Mouse (Mus musculus): ENCODE results near the gene Rpap1. TPM values are rescaled to one million over a fixed set of nuclear protein-coding genes. Genes with fewer than 3 reads are reported as not detected.

The Rpap1 gene
- polyA plus RNA-seq, 1 experiment: 0.74 TPM

DNA sequence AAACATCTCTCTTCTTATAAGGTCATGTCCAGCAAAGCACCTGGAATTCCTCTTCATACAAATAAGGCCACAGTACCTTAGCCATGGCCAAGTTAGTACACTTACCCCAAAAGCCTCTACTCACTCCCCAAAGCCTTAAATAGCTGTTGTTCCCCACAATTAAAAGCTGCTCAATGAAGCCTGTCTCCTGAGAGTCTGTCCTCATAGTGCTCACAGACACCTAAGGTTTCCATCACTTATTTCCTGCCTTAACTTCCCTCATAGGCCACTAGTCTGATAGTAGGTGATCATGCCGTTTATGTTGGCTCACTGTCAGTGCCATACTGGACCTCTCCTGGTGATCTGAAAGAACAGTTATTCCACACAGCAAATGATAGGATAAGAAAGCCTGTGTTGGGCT lies 25.1 kb downstream of the Rpap1 start:
- peaks cover 52% of the 10 kb centered on the region for H3K27me3 ChIP-seq (ENCODE audit: control insufficient read depth)
- H3K36me3 ChIP-seq (ENCODE audit: control insufficient read depth): peaks cover 18% of the 10 kb centered on the region
- peaks cover 12% of the 10 kb centered on the region; the same call in 1 of the 2 replicates for H3K9me3 ChIP-seq (ENCODE audit: control insufficient read depth, low read length)
- TF ChIP-seq TAL1 (IDR thresholded peaks at IDR 0.05; ENCODE audit: low read length) (no peak), GATA1 (IDR thresholded peaks at IDR 0.05; ENCODE audit: low read length) (no peak)
- H3K4me3 ChIP-seq (replicated peaks): no peak overlapping the region
- H3K4me1 ChIP-seq (ENCODE audit: control insufficient read depth): peaks cover 8% of the 10 kb centered on the region

DNA sequence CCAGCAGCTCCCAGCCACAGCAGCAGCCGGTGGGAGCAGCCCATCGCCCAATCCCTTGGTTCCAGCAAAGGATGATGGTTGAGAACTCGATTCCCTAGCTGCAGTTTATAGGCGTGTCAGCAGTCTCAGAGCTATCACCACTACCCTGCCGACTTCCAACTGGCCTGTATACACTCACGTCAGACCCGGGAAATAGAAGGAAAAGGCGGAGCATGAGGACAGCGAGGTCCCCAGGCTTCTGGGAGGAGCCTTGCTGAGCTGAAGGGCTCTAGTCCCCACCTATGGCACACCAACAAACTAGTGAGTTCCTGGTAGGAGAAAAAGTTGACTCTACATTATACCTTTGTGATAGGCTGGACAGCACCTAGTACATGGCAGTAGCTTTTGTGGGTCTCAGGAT lies 27.1 kb downstream of the Rpap1 start, which contains the start of gene Ltk:
TSS of gene Ltk (minus strand) at position 181 of the 400 bp plus-strand sequence.
- TF ChIP-seq GATA1 (IDR thresholded peaks at IDR 0.05; ENCODE audit: low read length): no peak
- no peak for TF ChIP-seq TAL1 (IDR thresholded peaks at IDR 0.05; ENCODE audit: low read length)
- Histone ChIP-seq H3K36me3 (ENCODE audit: control insufficient read depth) (peaks cover 15% of the 10 kb centered on the region), H3K4me3 (replicated peaks) (no peak within 1 kb of the TSS), H3K4me1 (ENCODE audit: control insufficient read depth) (peaks cover 8% of the 10 kb centered on the region), H3K9me3 (ENCODE audit: control insufficient read depth, low read length) (peaks cover 12% of the 10 kb centered on the region; the same call in 1 of the 2 replicates), H3K27me3 (ENCODE audit: control insufficient read depth) (peaks cover 69% of the 10 kb centered on the region)

DNA sequence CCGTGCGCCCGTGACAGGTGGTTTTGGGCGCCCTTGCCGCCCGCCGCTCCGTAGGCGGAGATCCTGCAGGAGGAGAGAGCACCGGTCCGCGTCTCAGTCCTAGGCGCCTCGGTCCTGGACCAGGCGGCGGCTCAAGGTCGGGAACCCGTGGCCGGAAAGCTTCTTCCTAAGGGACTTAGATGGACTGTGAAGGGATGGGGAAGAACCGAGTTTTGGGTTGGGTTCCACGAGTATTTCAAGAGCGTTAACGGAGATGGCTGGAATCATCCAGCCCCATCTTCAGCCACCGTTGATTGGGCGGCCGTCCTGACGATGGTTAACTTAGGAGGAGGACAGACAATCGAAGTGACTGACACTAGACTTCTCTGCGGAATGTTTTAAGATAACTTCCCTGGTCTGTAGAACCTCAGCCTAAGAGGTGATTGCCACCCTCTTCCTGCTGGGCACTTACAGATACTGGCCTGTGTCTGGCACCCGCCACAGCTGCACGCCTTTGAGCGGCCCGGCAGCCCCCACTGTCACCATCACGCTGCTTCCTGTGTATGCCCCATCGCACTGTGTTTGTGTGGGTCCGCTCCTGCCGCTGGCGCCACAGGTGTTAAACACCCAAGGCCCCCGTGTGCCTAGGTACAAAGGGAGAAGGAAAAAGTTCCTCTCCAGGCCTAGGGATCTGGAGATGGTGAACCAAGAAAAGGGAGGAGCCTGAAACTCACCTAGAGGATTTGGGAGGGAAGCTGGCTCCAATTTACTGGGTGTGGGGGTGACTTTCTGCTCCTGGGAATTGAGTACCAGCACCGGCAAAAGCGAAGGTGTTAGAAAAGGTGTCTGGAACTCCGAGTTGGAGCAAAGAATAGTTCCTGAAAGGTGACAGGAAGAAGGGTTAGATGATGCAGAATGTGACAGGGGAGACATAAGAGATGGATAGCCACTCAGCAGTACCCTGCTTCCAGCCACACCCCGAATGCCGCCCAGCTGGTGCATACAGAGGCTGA lies 28.2 kb downstream of the Rpap1 start:
- Histone ChIP-seq H3K9me3 (ENCODE audit: control insufficient read depth, low read length) (peaks cover 12% of the 10 kb centered on the region; the same call in 1 of the 2 replicates), H3K27me3 (ENCODE audit: control insufficient read depth) (peaks cover 80% of the 10 kb centered on the region), H3K36me3 (ENCODE audit: control insufficient read depth) (peaks cover 7% of the 10 kb centered on the region), H3K4me1 (ENCODE audit: control insufficient read depth) (peaks cover 8% of the 10 kb centered on the region), H3K4me3 (replicated peaks) (peak overlapping the region; percentile 42)
- no peak for TF ChIP-seq GATA1 (IDR thresholded peaks at IDR 0.05; ENCODE audit: low read length)
- no peak for TF ChIP-seq TAL1 (IDR thresholded peaks at IDR 0.05; ENCODE audit: low read length)

DNA sequence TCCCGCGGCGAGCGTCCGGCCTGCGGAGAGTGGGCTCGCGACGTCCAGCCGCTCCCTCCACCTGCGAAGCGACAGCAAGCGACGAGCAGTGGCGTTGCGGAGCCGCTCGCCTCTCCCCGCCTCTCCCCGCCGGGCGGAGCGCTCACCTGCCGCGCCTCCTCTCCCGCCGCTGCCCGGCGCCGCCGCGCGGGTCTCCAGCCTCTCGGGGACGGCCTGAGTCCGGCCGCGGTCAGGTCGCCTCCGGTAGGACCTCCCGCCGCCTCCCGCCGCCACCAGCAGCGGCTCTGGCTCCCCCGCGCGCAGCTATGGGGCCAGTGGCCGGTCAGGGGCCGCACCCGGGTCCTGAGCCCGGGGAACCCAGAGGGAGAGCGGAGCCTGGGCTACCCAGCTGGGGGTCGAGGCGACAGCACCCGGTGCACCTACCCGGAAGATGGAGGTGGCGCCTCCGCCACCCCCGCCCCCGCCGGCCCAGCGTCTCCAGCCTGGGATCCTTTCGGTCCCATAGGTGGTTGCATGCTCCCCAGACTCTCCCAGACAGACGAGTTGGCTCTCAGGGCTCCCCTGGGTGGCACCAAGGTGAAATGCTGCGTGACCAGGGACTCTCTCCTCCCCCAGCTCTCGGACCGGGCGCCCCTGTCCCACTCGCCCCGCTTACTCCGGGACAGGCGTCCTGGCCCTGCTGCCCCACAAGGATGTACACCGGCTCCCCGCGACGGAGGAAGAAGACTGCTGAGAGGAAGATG lies 29.1 kb downstream of the Rpap1 start:
- peaks cover 89% of the 10 kb centered on the region for H3K27me3 ChIP-seq (ENCODE audit: control insufficient read depth)
- H3K4me3 ChIP-seq (replicated peaks): peak overlapping the region; percentile 42
- no peaks in the 10 kb centered on the region for H3K36me3 ChIP-seq (ENCODE audit: control insufficient read depth)
- TF ChIP-seq GATA1 (IDR thresholded peaks at IDR 0.05; ENCODE audit: low read length) (no peak), TAL1 (IDR thresholded peaks at IDR 0.05; ENCODE audit: low read length) (no peak)
- H3K9me3 ChIP-seq (ENCODE audit: control insufficient read depth, low read length): peaks cover 12% of the 10 kb centered on the region; the same call in 1 of the 2 replicates
- H3K4me1 ChIP-seq (ENCODE audit: control insufficient read depth): peaks cover 8% of the 10 kb centered on the region

DNA sequence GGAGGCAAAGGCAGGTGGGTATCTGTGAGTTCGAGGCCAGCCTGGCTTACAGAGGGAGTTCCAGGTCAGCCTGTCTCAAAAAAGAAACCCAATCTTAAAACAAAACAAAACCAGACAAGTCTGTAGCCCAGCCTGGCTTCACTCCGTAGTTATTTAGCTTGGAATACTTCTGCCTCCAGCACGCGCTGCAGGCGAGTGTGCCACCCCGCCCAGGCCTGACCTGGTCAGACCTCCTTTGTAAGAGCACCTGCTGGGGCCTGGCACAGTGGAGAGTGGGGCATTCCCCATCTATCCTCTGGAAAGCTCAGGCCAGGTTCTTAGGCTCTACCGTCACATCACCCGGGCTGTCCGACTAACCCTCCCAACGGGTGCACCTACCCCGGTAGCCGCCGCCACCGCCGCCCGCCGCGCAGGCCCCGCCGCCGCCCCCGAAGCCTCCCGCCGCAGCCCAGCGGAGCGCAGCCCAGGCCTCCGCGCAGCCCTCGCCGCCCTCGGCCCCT lies 29.7 kb downstream of the Rpap1 start:
- H3K4me1 ChIP-seq (ENCODE audit: control insufficient read depth): peaks cover 8% of the 10 kb centered on the region
- H3K4me3 ChIP-seq (replicated peaks): peak overlapping the region; percentile 42
- peaks cover 12% of the 10 kb centered on the region; the same call in 1 of the 2 replicates for H3K9me3 ChIP-seq (ENCODE audit: control insufficient read depth, low read length)
- no peaks in the 10 kb centered on the region for H3K36me3 ChIP-seq (ENCODE audit: control insufficient read depth)
- peaks cover 95% of the 10 kb centered on the region for H3K27me3 ChIP-seq (ENCODE audit: control insufficient read depth)
- no peak for TF ChIP-seq GATA1 (IDR thresholded peaks at IDR 0.05; ENCODE audit: low read length)
- no peak for TF ChIP-seq TAL1 (IDR thresholded peaks at IDR 0.05; ENCODE audit: low read length)

DNA sequence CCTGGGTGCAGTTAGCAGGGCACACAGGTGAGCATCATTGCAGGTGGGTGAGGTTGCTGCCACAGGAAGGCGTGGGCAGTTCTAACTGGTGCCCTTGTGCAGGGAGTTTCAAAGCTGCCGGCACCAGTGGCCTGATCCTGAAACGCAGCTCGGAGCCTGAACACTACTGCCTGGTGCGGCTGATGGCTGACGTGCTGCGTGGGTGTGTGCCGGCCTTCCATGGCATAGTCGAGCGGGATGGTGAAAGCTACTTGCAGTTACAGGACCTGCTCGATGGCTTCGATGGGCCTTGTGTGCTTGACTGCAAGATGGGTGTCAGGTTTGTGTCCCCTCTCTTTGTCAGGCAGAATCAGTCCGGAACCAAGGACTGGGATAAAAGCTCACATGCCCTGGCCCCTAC lies 38.1 kb downstream of the Rpap1 start:
- Histone ChIP-seq H3K27me3 (ENCODE audit: control insufficient read depth) (peaks cover 82% of the 10 kb centered on the region), H3K9me3 (ENCODE audit: control insufficient read depth, low read length) (no peaks in the 10 kb centered on the region), H3K4me3 (replicated peaks) (no peak overlapping the region), H3K4me1 (ENCODE audit: control insufficient read depth) (peaks cover 9% of the 10 kb centered on the region), H3K36me3 (ENCODE audit: control insufficient read depth) (no peaks in the 10 kb centered on the region; the same call in 1 of the 2 replicates)
- no peak for TF ChIP-seq TAL1 (IDR thresholded peaks at IDR 0.05; ENCODE audit: low read length)
- no peak for TF ChIP-seq GATA1 (IDR thresholded peaks at IDR 0.05; ENCODE audit: low read length)

DNA sequence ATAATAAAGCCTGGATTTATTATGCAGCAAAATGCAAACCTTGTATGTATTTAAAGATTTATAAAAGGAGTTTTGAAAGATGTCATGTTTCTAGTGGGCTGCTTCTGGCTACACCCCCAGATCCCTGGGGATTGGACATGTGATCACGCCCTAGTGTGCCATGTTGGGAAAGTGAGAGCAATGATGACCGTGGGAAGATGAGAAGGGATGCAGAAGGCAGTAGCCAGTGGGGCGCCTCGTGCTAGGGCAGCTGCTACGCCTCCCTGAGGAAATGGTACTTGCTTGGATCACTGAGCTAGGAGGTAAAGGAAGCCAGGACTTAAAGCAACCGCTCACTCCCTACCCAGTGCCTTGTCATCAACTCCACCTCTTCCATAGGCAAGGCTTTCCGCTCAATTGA lies 39.8 kb downstream of the Rpap1 start:
- Histone ChIP-seq H3K4me3 (replicated peaks) (no peak overlapping the region), H3K27me3 (ENCODE audit: control insufficient read depth) (peaks cover 82% of the 10 kb centered on the region), H3K36me3 (ENCODE audit: control insufficient read depth) (no peaks in the 10 kb centered on the region; the same call in 1 of the 2 replicates), H3K9me3 (ENCODE audit: control insufficient read depth, low read length) (no peaks in the 10 kb centered on the region; the same call in 1 of the 2 replicates), H3K4me1 (ENCODE audit: control insufficient read depth) (peaks cover 26% of the 10 kb centered on the region)
- no peak for TF ChIP-seq TAL1 (IDR thresholded peaks at IDR 0.05; ENCODE audit: low read length)
- TF ChIP-seq GATA1 (IDR thresholded peaks at IDR 0.05; ENCODE audit: low read length): no peak

DNA sequence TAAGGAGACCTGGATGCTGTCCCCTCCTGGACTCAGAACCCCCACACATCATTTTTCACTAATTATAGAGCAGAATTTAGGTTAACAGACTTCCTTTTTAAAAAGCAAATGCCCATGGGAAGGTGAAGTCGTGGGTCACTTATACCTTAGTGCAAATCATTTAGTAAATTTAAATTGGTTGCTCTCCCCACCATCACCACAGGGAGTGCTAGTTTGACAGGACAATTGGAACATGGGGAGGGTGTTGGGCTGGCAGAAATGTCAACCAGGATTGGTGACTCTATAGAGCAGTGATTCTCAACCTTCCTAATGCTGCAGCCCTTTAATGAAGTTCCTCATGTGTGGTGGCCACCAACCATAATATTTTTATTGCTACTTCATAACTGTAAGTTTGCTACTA lies 42.1 kb downstream of the Rpap1 start:
- TF ChIP-seq TAL1 (IDR thresholded peaks at IDR 0.05; ENCODE audit: low read length): no peak
- no peak for TF ChIP-seq GATA1 (IDR thresholded peaks at IDR 0.05; ENCODE audit: low read length)
- H3K9me3 ChIP-seq (ENCODE audit: control insufficient read depth, low read length): no peaks in the 10 kb centered on the region; the same call in 1 of the 2 replicates
- no peaks in the 10 kb centered on the region; the same call in 1 of the 2 replicates for H3K36me3 ChIP-seq (ENCODE audit: control insufficient read depth)
- H3K4me3 ChIP-seq (replicated peaks): no peak overlapping the region
- peaks cover 84% of the 10 kb centered on the region for H3K27me3 ChIP-seq (ENCODE audit: control insufficient read depth)
- H3K4me1 ChIP-seq (ENCODE audit: control insufficient read depth): peaks cover 41% of the 10 kb centered on the region
